Mouse (Mus musculus): ENCODE measurements around the gene Bmp3. TPM values are rescaled to one million over a fixed set of nuclear protein-coding genes. Genes with fewer than 3 reads are reported as not detected.

Bmp3 gene
- 10 to 100 TPM; 13.3 to 13.6 TPM for total RNA-seq (2021)

DNA sequence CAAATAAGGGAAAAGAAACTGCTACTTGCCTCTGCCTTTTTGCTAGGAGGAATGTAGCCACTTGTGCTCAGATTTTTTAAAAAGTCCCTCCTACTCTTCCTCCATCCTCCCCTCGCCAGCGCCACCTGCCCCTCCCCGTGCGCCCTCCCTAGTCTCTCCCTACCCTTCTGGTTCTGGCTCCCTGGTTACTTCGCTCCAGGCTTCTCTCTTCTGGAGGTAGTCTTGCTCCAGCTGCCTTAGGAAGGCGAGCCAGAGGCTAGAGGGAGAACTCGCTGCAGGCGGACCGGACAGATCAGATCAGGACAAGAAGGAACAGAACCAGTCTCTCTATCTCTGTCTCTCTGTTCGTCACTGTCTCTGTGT, at the start of gene Bmp3:
Gene Bmp3, plus strand, starts transcription at position 152 of the 363 bp plus-strand sequence.
- DNase-seq (ENCODE audit: low spot score in 2 of 2), result peak; percentile 49 to 73
- intact Hi-C loops (cut with DNase I), result no loop called here

DNA sequence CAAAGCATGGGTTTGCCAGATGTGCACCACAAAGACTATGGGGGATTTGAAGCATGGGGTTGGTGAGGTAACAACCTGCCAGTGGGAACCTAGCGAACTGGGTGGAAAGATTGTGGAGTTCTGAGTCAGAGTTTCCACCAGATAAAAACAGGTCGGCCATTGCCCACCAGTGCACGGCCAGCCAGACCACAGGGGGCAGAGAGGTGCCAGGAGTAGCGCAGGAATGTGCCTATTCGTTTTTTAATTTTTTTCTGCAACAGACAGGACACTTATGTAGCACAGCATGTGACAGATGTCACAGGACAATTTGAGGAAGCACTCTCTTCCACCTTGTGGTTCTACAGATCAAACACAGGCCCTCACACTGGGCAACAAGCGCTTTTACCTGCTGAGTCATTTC, 49.5 kb upstream of the Bmp3 start:
- intact Hi-C loops (cut with DNase I), result no loop called here
- no peak for DNase-seq (ENCODE audit: low spot score in 2 of 2)

DNA sequence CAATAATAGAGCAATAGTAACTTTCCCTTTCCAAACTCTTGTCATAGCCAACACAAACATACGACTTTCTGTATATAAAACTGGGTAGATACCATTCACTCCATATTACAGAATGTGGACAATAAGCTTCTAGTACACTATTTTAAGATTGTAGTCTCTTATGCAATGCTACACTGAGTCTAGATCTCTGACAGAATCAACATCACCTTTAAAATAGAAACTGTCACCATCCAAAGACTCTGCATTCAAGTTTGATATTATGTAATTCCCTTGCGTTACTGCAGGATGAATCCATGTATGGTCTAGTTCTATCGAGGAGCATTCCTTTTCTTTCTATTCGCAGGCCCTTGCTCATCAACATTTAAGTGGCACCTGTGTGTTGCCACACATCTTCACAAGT, 47.7 kb upstream of the Bmp3 start:
- intact Hi-C loops (cut with DNase I), result no loop called here
- peak in 1 of 2 experiments; percentile 7 for DNase-seq (ENCODE audit: low spot score in 2 of 2)

DNA sequence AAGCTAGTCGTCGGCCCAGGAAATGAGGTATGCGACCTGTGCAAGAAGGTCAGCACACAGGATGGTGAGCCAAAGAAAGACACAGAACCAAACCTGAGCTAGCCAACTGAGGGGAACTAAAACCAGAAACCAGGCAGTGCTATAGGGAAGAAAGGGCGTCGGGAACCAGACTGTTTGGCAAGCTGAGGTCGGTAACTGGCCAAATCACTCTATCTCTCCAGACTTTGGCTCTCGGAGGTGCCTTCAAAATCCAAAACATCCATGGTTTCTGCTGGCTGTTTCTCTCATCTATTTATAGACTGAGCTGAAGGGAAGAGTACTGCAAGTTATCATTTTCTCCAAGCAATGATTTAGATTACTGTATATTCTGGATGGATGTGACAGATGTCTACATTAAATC, 47.2 kb upstream of the Bmp3 start:
- peak in 1 of 2 experiments; percentile 28 for DNase-seq (ENCODE audit: low spot score in 2 of 2)
- intact Hi-C loops (cut with DNase I), result no loop called here

DNA sequence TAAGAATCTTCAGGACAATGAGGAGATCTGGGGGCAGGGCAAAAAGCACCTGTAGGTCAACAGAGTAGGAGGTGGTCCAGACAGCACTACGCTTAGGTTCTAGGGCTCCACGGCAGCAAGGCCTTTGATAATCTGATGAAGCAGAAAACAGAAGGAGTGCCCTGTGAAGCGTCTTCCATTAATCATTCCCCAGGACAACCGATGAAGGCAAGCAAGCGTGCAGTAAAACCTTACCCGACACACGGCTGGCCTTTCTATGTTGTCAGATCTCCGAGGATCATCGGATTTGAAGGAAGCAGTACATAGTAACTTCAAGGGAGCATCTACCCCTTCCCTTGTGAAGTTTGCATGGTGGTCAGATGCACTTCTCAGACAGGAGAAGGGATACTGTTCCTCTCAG, 46.3 kb upstream of the Bmp3 start:
- intact Hi-C loops (cut with DNase I), result no loop called here
- DNase-seq (ENCODE audit: low spot score in 2 of 2), result no peak

DNA sequence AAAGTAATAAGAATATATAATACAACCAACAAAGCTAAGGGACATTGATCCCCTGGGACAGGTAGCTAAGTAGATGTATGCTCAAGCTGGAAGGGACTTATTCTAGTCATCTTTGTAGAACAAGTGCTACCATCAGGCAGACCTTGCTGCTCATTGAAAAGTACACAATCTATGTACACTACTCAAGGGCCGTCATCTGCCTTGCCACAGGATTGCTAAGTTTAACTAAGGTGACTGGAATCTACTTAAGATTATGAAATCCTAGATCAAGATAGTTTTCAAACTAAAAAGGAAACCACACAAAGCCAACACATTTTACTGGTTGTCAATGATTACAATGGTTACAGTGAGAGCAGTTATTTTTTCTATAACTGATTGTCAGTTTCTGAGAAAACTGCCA, 41.8 kb upstream of the Bmp3 start:
- no peak for DNase-seq (ENCODE audit: low spot score in 2 of 2)
- intact Hi-C loops (cut with DNase I), result no loop called here

DNA sequence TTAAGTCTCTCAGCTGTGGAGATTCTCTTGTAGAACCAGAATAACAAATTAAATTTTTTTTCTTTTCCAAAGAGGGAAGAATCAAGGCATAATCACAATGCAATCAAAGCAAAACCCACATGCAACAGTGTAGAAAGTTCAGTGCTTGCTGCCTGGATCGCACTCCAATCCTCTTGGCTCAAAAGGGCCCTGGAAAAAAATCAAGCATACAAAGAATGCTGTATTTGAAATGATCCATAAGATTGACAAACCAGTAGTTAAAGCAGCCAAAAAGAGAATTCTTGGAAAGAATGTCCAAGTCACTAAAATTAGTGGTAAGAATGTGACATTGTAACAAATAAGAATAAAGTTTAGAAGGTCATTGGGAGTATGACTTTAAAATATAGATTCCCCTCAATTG, 38.9 kb upstream of the Bmp3 start:
- intact Hi-C loops (cut with DNase I), result no loop called here
- DNase-seq (ENCODE audit: low spot score in 2 of 2), result no peak

DNA sequence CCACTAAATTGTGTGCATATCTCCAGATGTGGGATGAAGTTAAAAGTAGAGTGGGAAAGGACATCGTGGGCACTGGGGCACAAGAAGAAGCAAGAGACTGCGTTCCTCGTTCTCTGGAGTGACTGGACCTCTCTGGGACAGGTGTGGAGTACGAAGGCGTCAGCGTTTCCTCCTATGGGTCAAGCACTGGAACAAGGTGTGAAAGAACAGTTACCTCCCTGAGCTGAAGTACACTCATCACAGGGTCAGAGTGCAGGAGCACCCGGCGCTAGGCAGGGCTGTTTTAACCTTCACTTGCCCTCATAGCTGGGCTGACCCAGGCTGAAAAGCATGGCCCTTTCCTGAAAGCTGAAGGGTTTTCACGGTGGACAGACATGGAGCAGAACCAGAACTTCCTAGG, 20.5 kb upstream of the Bmp3 start:
- intact Hi-C loops (cut with DNase I), result no loop called here
- DNase-seq (ENCODE audit: low spot score in 2 of 2), result no peak

DNA sequence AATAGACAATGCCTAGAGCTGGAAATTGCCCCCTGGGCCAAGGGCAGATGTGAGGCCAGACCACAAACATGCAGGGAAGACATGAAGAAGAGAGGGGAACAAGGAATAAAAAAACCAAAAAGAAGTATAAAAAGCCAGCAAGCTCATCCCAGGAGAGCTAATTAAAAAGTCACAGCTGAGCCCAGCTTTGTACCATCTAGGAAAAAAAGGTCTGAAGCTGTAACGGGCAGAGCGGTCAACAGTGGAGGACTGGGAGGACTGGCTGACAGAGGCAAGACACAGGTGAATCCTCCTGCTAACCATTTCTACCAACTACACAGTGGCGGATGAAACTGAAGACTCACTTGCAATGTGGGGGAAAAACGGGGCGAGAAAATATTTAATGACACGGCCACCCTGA, 19.9 kb upstream of the Bmp3 start:
- no peak for DNase-seq (ENCODE audit: low spot score in 2 of 2)
- intact Hi-C loops (cut with DNase I), result no loop called here

DNA sequence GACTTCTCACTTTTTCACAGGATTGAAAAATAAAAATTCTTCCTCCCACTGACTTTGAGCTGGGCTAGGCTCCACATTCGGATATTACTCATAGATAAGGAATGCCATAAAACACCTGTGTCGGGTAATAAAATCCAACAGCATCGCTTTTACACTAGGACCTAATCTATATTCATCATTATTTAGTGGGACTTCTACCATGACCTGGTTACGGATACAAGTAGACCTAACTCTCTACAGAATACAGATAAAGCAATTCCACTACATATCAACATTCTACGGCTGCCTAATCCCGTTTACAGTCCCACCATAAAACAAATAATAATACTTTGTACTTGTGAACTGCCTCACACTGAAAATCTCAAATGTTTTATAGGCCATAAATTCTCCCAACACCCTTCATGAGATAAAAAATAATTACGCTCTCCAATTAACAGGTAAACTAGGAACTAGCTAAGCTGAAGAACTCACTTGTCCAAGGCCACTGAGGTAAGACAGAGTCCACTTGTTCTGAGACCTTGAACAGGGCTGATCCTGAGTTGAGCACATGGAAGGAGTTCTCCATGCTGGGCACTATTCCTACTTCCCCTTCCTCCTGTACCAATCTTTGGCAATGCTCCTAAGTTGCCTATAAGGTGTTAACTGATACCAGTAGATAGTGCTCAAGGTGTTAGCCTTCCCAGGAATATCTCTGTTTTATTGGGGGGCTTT, 11.5 kb upstream of the Bmp3 start:
- intact Hi-C loops (cut with DNase I), result no loop called here

DNA sequence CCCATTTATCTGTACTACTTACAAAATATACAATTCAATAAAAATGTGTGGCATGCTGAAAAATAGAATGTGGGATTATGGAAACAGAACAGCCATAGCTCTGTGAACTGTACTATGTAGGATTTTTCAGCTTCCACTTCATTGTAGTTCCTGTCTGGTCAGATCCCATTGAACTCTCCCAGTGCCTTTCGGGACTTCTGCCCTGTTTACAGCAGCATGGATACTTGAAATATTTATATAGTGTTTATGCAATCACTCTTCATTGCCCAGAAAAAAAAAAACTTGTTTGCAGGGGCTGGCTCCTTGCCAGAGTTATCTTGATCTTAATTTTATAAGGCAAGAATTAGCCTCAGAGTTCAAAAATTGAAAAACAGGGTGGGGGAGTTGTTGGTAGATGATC, 9.6 kb upstream of the Bmp3 start:
- DNase-seq (ENCODE audit: low spot score in 2 of 2), result no peak
- intact Hi-C loops (cut with DNase I), result no loop called here

More for the DNA sequence above, 11.5 kb upstream of the Bmp3 start:
- no peak for DNase-seq (ENCODE audit: low spot score in 2 of 2)

DNA sequence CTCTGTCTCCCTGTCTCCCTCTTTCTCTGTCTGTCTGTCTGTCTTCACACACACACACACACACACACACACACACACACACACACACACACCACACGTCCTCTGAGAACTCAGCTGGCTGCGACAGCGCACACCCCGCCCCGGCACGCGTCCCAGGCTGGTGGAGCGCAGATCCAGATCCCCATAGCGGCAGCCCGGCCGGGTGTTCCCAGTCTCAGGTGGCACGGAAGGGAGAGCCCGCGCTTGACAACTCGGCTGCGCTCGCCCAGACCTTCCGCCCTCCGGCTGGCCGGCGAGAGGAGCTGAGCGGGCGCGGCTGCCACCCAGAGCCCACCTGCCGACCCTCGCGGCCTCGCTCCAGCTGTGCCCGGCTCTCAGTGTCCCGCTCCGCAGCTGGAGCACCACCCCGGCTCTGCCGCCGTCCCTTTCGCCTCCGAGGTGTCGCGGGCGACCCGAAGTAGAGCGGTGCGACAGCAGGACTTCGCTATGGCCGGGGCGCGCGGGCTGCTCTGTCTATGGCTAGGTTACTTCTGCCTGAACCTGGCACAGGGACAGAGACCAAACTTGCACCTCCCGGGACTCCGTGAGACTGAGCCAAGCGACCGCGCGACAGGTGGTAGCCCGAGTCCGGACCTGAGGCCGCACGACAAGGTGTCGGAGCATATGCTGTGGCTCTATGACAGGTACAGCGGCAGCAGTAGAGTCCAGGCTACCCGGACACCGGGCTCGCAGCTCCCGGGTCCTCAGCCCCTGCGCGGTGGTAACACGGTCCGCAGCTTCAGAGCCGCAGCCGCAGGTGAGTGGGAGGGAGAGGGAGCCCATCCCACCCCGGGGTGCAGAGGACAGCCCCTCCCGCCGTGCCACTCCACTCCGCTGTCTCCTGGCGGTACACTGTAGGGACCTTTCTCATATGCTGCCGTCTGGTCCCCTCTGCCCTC, 681 bp downstream of the Bmp3 start:
- DNase-seq (ENCODE audit: low spot score in 2 of 2), result peak in 1 of 2 experiments; percentile 8
- intact Hi-C loops (cut with DNase I), result no loop called here

DNA sequence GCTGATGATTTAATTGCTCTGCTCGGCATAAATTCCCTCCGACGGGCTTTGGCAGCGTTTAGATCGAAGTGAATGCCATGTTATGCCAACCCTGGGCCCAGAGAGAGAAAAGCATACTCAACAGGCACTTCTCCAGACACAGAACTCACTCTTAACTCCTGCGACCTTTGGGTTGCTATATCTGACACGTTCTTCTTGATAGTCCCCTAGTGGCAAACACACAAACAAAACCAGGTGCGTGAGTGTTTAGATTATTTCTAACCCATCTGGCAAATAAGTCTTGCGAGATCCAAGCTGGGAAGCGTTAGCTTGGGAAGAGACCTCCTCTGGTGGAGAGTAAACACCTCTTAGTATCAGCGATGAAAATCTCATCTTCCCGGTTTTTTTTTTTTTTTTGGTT, 1.5 kb downstream of the Bmp3 start:
- DNase-seq (ENCODE audit: low spot score in 2 of 2), result peak in 1 of 2 experiments; percentile 7
- intact Hi-C loops (cut with DNase I), result no loop called here

DNA sequence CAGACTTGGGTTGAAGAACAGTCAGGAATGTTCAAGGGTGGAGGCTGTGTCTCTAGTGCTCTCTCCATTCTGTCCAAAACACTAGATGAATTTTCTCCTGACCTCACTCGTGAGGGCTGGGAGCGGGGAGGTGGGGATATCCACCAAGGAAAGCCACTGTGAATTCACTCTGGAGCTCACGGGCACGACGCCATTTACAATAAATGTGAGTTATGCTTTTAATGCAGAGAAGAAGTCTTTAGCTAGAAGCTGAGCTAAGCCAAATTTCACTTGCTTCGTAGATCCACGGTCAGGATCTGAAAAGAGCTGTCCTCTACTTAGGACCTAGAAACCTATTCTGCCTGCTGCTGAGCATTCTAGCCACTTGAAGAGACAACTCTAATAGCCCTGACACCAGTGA, 2.1 kb downstream of the Bmp3 start:
- no peak for DNase-seq (ENCODE audit: low spot score in 2 of 2)
- intact Hi-C loops (cut with DNase I), result no loop called here

DNA sequence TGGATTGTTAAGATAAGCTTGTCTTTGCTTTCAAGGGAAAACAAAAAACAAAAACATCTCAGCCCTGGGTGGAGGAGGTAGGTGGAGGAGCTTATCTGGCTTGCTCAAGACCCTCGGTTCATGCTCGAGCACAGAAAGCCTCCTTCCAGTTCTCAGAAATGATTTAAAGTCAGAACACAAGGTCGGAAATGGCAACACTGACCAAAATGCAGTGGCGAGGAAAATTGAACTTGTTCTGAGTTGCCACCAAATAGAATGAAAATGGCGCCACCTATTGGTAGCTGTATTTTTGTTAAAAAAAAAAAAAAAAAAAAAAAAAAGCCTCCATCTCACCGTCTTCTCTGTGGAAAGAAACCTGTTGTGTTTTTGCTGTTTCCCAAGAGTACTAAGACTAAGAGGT, 9.7 kb downstream of the Bmp3 start:
- intact Hi-C loops (cut with DNase I), result loop anchor here (1.0 kb wide), 2 partner anchors 516 to 520 kb away; no protein-coding TSS in a partner anchor
- peak in 1 of 2 experiments; percentile 18 for DNase-seq (ENCODE audit: low spot score in 2 of 2)

DNA sequence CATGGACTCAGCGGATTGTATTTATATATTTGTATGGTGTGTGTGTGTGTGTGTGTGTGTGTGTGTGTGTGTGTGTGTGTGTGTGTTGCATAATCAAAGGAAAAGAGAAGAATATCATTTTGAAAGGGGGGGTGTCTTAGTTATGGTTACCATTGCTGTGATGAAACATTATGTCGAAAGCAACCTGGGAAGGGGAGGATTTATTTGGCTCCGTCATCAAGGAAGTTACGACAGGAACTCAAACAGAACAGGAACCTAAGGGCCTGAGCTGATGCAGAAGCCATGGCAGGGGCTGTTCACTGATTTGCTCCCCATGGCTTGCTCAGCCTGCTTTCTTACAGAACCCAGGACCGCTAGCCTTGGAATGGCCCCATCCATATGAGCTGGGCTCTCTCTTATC, 10.9 kb downstream of the Bmp3 start:
- intact Hi-C loops (cut with DNase I), result no loop called here

DNA sequence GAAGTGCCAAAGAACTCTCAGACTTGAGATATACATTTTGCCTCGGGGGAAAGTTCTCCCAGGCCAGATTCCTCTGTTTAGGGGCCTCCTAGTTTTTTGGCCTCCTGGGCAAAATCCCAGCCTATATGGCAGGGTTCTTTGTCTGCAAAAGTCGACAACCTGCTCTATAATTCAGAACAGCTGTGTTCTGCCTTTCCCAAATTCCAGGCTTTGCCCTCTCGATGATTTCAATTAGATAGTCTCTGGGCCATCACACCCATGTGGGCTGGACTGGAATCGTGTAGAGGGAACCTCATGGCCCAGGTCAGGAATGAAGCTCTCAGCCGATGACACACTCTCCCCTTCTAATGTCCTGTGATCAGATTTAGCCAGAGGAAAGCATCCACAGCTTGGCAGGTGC, 21.8 kb downstream of the Bmp3 start:
- no peak for DNase-seq (ENCODE audit: low spot score in 2 of 2)
- intact Hi-C loops (cut with DNase I), result loop anchor here (10.0 kb wide), 1 partner anchor 1751 kb away; no protein-coding TSS in a partner anchor

More for the DNA sequence above, 10.9 kb downstream of the Bmp3 start:
- no peak for DNase-seq (ENCODE audit: low spot score in 2 of 2)

DNA sequence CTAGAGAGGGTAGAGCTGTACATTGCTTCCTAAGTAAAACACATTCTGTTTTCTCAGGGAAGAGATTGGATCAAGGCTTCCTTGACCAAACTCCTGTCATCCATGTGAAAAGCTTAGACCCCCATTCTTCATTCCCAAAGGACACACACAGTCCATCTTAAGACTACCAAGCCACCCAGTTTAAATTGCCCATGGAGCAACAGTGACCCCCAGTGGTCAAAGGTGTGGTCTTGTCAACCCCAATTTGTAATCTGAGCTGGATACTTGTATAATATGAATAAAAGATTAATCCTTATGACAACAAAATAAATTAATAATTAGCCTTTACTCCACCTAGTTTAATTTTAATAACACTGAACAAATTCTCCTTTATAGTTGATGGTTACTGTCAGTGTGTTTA, 24.7 kb downstream of the Bmp3 start:
- peak; percentile 45 to 69 for DNase-seq (ENCODE audit: low spot score in 2 of 2)
- intact Hi-C loops (cut with DNase I), result loop anchor here (2.0 to 10.0 kb wide), 2 partner anchors 534 to 1754 kb away; no protein-coding TSS in a partner anchor

DNA sequence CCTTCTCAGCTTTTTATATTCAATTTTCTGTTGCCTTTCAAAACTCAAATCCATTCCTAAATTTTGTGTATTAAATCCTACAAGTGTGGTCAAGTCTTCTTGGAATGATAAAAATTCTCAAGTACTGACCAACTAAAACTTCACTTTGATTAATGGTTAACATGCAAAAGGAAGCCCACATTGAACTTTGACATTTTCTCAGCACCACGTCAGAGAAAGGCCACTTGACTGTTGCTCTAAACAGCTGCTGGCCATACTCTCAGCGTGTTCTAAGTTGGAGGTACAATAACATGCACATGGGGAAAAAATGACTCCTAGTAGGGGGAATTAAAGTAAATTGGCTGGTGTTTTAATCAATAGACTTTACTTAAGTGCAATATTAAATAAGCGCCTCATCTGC, 27.9 kb downstream of the Bmp3 start:
- no peak for DNase-seq (ENCODE audit: low spot score in 2 of 2)
- intact Hi-C loops (cut with DNase I), result no loop called here

DNA sequence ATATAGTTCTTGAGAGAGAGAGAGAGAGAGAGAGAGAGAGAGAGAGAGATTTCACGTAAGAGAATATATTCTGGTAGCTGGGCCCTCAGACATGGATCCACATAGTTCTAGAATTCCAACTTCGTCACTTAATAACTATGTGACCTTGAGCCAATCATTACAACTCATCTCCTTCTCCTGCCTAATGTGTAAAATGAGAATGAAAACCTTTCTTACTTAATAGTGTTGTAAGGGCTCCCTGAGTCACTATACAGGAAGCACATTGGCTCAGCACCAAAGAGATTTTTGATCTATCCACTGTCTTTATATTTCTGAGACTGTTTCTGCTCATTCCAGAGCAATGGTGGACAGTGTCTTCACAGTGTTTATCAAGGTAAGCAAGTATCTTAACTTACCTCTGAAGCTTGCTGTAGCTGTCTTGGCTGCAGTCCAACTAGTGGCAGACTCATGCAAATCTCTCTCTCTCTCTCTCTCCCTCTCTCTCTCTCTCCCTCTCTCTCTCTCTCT, 36.4 kb downstream of the Bmp3 start:
- DNase-seq (ENCODE audit: low spot score in 2 of 2), result no peak
- intact Hi-C loops (cut with DNase I), result no loop called here

DNA sequence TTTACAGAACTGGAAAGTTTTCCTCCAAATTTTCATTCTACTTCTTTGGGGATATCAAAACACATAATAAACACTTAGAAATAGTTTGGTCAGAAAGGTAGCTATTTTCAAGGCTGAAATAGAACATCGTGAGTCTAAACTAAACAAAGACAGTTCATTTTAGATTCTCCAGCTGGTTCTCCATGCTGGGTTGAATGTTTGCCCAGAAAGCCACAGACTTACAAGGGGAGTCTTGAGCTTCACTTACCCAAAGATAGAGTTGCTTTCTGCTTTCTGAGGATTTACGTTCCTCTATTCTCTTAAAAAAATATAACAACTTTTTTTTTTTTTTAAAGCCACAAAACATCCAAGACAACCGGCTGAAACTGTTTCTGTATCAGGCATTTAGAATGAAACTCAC, 40.1 kb downstream of the Bmp3 start:
- intact Hi-C loops (cut with DNase I), result no loop called here
- DNase-seq (ENCODE audit: low spot score in 2 of 2), result peak in 1 of 2 experiments; percentile 45

Data from left cerebral cortex, postnatal 25 days (tissue).